Mouse (Mus musculus) midbrain, embryonic 16.5 days (tissue): ENCODE measurements at regions not wholly inside any gene's neighbourhood (a gene's known extent, or its start where the extent isn't known, plus 50 kb on each side); places are given as distances from the start of the nearest gene placed in this dataset.
"Not testable (repeated sequence)": the region's sequence is repeated elsewhere in the genome, so short reads cannot be mapped to it uniquely, and the experiment has no call there.

Experiments used
- ATAC-seq: fragments of 200-750 bp; cut with Nextera tagmentation; 2 replicates; pipeline ENCODE4 v1.8.0; 2017; ENCODE audit warnings: moderate TSS enrichment
- H3K27ac ChIP-seq: fragments of 300-500 bp; sonication (generic); 2 replicates; pipeline ENCODE4 v1.5.1; 2014; ENCODE audit warnings: mild to moderate bottlenecking, low read length, mixed read lengths
- H3K27me3 ChIP-seq: fragments of 300-500 bp; sonication (generic); 2 replicates; pipeline ENCODE4 v1.6.1; 2014; ENCODE audit warnings: low read depth, low read length, mixed read lengths; ENCODE audit not compliant: control insufficient read depth, insufficient read depth
- H3K36me3 ChIP-seq: fragments of 300-500 bp; sonication (generic); 2 replicates; pipeline ENCODE4 v1.6.1; 2014; ENCODE audit warnings: mild to moderate bottlenecking, low read length, moderate library complexity, mixed read lengths; ENCODE audit not compliant: control insufficient read depth, insufficient read depth
- H3K4me1 ChIP-seq: fragments of 300-500 bp; sonication (generic); 2 replicates; pipeline ENCODE4 v1.6.1; 2014; ENCODE audit warnings: mild to moderate bottlenecking, low read length, mixed read lengths; ENCODE audit not compliant: control insufficient read depth, insufficient read depth
- H3K4me2 ChIP-seq: fragments of 300-500 bp; sonication (generic); 2 replicates; pipeline ENCODE4 v1.6.1; 2014; ENCODE audit warnings: mild to moderate bottlenecking, low read length, mixed read lengths
- H3K4me3 ChIP-seq: fragments of 300-500 bp; sonication (generic); 2 replicates; pipeline ENCODE4 v1.5.1; 2014; ENCODE audit warnings: low read depth, mild to moderate bottlenecking, low read length, moderate library complexity, mixed read lengths
- H3K9ac ChIP-seq: fragments of 300-500 bp; sonication (generic); 2 replicates; pipeline ENCODE4 v1.6.1; 2014; ENCODE audit warnings: low read depth, low read length, mixed read lengths
- H3K9me3 ChIP-seq: fragments of 300-500 bp; sonication (generic); replicated peaks from 2 replicates; pipeline ENCODE4 v1.6.1; 2014; ENCODE audit warnings: mild to moderate bottlenecking, low read length, mixed read lengths; ENCODE audit not compliant: control insufficient read depth, poor library complexity, severe bottlenecking
- WGBS: fragments of 180-500 bp; shearing (Covaris S2); extraction: QIAGEN DNeasy Blood & Tissue Kit; methylation state at CpG from one replicate; pipeline ENCODE4 v1.1.7; 2014; 5-methylcytosine and 5-hydroxymethylcytosine counted together

DNA sequence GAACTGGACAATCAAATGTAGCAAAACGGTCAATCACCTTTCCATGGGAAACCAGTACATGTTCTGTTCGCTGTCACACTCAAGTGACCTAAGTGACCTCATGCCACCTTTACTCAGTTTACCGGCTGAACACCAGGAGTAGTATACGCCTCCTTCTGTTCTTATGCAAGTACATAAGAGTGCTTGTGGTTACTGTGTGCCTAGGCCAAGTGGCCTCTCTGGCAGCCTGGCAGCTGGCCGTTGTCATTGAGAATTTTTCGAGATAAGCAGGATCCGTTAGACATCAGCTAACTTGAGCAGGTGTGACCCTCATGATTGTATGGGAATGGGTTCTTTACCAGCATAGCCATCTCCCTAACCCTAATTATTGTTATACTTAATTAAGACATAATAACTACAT is 167.5 kb downstream of the Tomm20 start:
- ATAC-seq: no peak
- WGBS: 96% methylated on average over 7 of the region's 7 CpGs
- H3K9me3 ChIP-seq: no peaks in the 10 kb centered on the region
- H3K4me3 ChIP-seq: no peak overlapping the region
- H3K4me2 ChIP-seq: no peak overlapping the region
- no peaks in the 10 kb centered on the region for H3K27me3 ChIP-seq
- no peaks in the 10 kb centered on the region for H3K36me3 ChIP-seq
- no peak overlapping the region for H3K9ac ChIP-seq
- no peak overlapping the region for H3K27ac ChIP-seq
- no peaks in the 10 kb centered on the region for H3K4me1 ChIP-seq

DNA sequence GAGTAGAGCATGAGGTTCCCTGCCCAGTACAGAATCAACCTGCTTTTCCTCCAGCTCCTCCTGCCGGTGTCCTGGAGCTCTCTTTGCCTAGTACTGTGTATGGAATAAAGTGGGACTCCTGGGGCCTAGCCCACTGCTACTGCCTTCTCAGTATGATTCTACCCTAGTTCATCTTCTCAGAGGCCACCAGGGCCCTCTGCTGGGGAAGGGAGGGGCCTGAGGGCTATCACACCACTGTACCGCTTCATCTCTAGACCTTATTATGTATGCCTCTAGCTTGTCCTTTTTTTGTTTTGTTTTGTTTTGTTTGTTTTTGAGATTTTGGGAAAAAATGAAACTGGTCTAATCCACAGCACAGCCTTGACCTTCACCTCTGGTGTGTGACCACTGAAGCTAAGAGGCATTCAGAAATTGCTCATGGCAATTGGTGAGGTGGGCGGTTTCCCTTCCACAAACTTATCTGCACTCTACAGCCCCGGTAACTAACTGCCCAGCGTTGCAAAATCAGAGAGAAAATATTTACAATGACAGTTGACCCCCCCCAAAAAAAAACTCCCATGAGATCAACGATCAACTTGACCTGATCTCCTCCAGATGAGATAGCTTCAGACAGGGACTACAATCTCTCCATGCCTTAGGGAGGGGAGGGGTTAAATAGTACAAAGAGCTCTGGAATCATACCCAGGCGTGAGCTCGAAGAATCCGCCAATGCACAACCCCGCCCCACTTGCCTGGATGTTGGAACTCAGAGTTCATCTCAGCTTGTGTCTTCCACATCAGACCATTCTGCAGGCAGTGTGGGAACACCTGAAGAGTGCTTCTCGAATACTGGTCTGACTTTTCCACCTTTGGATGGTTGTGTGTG is 168.8 kb downstream of the Tomm20 start:
- H3K27ac ChIP-seq: no peak overlapping the region
- no peak overlapping the region for H3K4me3 ChIP-seq
- H3K9me3 ChIP-seq: no peaks in the 10 kb centered on the region
- ATAC-seq: no peak
- no peaks in the 10 kb centered on the region for H3K36me3 ChIP-seq
- WGBS: 90% methylated on average over 11 of the region's 11 CpGs
- H3K4me1 ChIP-seq: no peaks in the 10 kb centered on the region
- H3K4me2 ChIP-seq: no peak overlapping the region
- no peaks in the 10 kb centered on the region for H3K27me3 ChIP-seq
- no peak overlapping the region for H3K9ac ChIP-seq

DNA sequence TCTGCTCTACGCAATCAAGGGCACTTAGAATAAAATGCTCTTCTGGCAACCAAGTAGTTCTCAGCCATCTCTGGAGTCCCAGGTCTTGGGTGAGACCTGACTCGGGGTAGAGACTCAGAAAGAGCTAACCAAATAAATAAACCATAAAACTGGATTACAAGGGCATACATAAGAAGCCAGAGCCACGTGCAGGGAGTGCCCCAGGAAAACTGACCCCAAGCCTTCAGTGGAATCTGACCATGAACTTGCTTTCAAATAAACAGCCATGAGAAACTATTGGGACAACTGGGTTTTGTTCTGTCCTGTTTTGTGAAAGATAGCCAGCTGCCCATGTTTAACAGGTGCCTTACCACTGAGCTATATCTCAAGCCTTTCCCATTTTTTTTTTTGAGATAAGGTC is 170.3 kb downstream of the Tomm20 start:
- Histone ChIP-seq H3K4me3 (no peak overlapping the region), H3K4me2 (no peak overlapping the region), H3K9ac (no peak overlapping the region), H3K36me3 (no peaks in the 10 kb centered on the region), H3K27me3 (no peaks in the 10 kb centered on the region), H3K9me3 (no peaks in the 10 kb centered on the region), H3K27ac (no peak overlapping the region), H3K4me1 (no peaks in the 10 kb centered on the region)
- 66% methylated on average over 3 of the region's 3 CpGs for WGBS
- ATAC-seq: no peak

DNA sequence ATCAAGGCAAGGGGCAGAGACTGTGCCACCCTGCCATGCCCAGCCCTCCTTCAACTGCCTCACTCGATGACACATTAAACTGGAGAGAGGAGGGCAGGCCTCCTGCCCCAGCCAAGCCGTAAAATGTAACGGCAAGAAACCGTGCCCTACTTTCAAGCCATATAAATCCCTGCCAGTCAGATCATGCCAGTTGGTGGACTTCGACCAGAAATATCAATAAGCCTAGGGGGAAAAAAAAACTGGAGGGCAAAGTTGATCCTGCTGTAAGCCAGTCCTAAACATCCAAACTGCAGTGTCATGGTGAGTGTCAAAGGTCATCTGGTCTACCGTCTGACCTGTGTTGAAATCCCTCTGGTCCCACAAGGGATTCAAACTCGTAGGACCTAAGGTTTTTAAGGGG is 170.8 kb downstream of the Tomm20 start:
- H3K4me2 ChIP-seq: no peak overlapping the region
- no peak overlapping the region for H3K9ac ChIP-seq
- ATAC-seq: no peak
- no peaks in the 10 kb centered on the region for H3K36me3 ChIP-seq
- H3K4me1 ChIP-seq: no peaks in the 10 kb centered on the region
- WGBS: 88% methylated on average over 7 of the region's 7 CpGs
- no peak overlapping the region for H3K27ac ChIP-seq
- H3K9me3 ChIP-seq: no peaks in the 10 kb centered on the region
- H3K4me3 ChIP-seq: no peak overlapping the region
- no peaks in the 10 kb centered on the region for H3K27me3 ChIP-seq

DNA sequence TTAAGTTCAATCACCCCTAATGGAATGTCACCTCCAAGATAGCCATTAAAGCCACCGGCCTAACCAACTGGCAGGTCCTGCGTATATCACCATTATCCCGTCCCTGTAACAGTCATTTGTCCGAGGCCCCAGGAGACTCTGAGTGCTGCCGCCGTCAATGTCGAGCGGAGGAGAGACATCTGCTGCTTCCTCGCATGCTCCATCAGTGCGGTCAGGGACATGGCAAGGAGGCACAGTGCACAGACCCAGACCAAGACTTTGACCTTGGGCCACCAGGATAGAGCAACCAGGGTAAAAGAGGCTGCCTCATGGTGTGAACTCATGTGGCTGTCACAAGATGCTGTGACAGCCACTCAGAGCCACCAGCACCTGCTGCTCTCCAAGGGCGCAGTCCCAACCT is 172.9 kb downstream of the Tomm20 start:
- Histone ChIP-seq H3K27ac (no peak overlapping the region), H3K9ac (no peak overlapping the region), H3K36me3 (no peaks in the 10 kb centered on the region), H3K4me3 (no peak overlapping the region), H3K4me2 (no peak overlapping the region), H3K27me3 (no peaks in the 10 kb centered on the region), H3K4me1 (no peaks in the 10 kb centered on the region), H3K9me3 (no peaks in the 10 kb centered on the region)
- 85% methylated on average over 11 of the region's 11 CpGs for WGBS
- ATAC-seq: no peak

DNA sequence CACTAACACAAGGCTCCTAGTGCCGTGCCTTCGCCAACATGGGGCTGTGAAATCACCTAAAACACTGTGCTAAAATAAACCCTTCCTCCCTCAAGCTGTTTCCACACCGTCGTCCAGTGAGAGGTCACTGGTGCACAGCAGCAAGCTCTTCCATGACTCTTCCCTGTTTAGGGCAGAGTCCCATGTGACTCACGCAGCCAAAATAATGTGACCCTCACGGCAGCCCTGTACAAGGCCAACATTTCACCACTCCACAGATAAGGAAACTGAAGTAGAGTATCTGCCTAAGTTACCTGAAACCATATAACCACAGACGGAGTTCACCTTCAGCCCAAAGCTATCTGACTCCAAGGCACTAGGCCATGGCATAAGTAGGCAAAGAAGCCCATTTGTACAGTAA is 173.4 kb downstream of the Tomm20 start:
- Histone ChIP-seq H3K36me3 (no peaks in the 10 kb centered on the region), H3K9ac (no peak overlapping the region), H3K27me3 (no peaks in the 10 kb centered on the region), H3K4me2 (no peak overlapping the region), H3K27ac (no peak overlapping the region), H3K4me1 (no peaks in the 10 kb centered on the region), H3K9me3 (no peaks in the 10 kb centered on the region), H3K4me3 (no peak overlapping the region)
- WGBS: 93% methylated on average over 7 of the region's 7 CpGs
- no peak for ATAC-seq

DNA sequence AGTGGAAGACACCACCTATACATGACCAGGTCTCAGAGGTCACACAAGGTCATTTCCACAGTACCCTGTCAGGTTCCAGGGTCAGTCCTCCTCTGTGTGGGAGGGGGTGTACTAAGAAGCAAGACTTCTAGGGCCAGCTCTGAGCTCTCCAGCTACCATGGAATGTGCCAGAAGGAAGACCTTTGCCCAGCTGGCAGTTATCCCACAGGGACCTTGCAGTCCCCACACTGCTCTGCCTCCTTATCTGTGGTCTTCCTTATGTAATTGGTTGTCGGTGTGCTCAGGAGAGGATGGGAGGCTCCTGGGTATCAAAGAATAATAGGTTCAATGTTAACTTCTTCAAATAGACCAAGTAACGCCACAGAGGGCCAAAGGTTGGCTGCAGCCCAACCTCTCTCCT is 175.3 kb downstream of the Tomm20 start:
- not testable (repeated sequence) for H3K4me1 ChIP-seq, H3K9ac ChIP-seq, H3K27me3 ChIP-seq, H3K36me3 ChIP-seq, H3K4me3 ChIP-seq, H3K27ac ChIP-seq, H3K9me3 ChIP-seq, ATAC-seq, H3K4me2 ChIP-seq
- WGBS: 74% methylated on average over 2 of the region's 2 CpGs

DNA sequence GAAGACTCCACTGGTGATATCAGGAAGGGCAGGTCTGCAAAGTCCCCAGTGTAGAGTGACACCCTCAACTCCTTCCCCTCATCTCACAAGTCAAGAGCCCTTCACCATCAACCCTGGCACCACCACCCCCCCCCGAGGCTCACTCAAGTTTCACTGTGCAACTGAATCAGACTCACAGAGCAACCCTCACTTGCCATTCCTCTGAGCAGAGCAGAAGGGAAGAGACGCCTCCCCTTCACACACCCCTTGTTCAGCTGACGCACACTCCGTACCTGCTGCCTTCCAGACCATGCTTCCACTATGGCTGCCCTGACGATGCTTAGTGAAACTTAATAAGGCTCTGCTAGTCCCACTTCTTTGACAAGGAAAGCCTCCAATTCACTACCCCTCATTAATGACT is 174.4 kb upstream of the Irf2bp2 start:
- no peak overlapping the region for H3K27ac ChIP-seq
- no peak for ATAC-seq
- H3K36me3 ChIP-seq: no peaks in the 10 kb centered on the region
- no peaks in the 10 kb centered on the region for H3K27me3 ChIP-seq
- no peak overlapping the region for H3K4me3 ChIP-seq
- H3K4me2 ChIP-seq: no peak overlapping the region
- no peaks in the 10 kb centered on the region for H3K9me3 ChIP-seq
- H3K9ac ChIP-seq: no peak overlapping the region
- no peaks in the 10 kb centered on the region for H3K4me1 ChIP-seq
- 91% methylated on average over 5 of the region's 5 CpGs for WGBS

DNA sequence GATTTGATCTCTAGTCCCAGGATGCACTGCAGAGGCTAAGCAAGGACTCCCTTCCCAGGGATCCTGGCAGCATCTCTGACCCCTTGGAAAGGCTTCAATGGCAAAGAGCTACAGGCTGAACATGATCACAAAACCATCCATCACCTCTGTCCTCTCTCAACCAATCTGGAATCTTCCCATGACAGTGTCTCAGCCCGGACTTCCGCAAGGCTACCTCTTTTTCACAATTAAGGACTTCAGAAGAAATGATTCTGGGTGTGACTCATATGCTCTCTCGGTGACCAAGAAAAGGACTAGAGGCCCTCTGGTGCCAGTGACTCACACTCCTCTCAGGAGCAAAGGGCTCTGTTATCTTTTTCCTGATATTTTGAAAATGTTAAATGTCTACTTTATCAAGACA is 173.6 kb upstream of the Irf2bp2 start:
- H3K4me3 ChIP-seq: no peak overlapping the region
- no peaks in the 10 kb centered on the region for H3K9me3 ChIP-seq
- no peaks in the 10 kb centered on the region for H3K27me3 ChIP-seq
- H3K36me3 ChIP-seq: no peaks in the 10 kb centered on the region
- WGBS: 97% methylated on average over 3 of the region's 3 CpGs
- H3K4me1 ChIP-seq: no peaks in the 10 kb centered on the region
- no peak overlapping the region for H3K9ac ChIP-seq
- no peak overlapping the region for H3K27ac ChIP-seq
- no peak overlapping the region for H3K4me2 ChIP-seq
- no peak for ATAC-seq
